Mouse (Mus musculus) liver, postnatal 0 days (tissue): ENCODE measurements around the gene Cfap73.

Experiments
- CTCF ChIP-seq: sonication (generic); IDR thresholded peaks from 2 replicates; pipeline ENCODE4 v1.5.1; 2016; ENCODE audit warnings: antibody characterized with exemption, low read depth
- EP300 ChIP-seq: IDR thresholded peaks from 2 replicates; pipeline ENCODE4 v1.6.1; 2016; ENCODE audit warnings: antibody characterized with exemption, low read depth, mild to moderate bottlenecking

GRCm38 (mm10) chr5:120621846-120622197 is 12.2 kb downstream of the Cfap73 start:
- TF ChIP-seq EP300 (no peak), CTCF (no peak)
